Mouse (Mus musculus) stomach, embryonic 16.5 days (tissue): ENCODE measurements around the gene Kif23. TPM values are rescaled to one million over a fixed set of nuclear protein-coding genes. Genes with fewer than 3 reads are reported as not detected.

ENCODE experiments used
- ATAC-seq: fragments of 200-750 bp; cut with Nextera tagmentation; 2 replicates; pipeline ENCODE4 v1.8.0; 2017; ENCODE audit warnings: moderate number of reproducible peaks, moderate TSS enrichment; ENCODE audit not compliant: insufficient read depth, low FRiP score
- H3K27ac ChIP-seq: fragments of 300-500 bp; sonication (generic); 2 replicates; pipeline ENCODE4 v1.5.1; 2014; ENCODE audit warnings: low read length
- H3K27me3 ChIP-seq: fragments of 300-500 bp; sonication (generic); 2 replicates; pipeline ENCODE4 v1.6.1; 2014; ENCODE audit warnings: low read length, control low read depth, mixed read lengths; ENCODE audit not compliant: control insufficient read depth, insufficient read depth
- H3K36me3 ChIP-seq: fragments of 300-500 bp; sonication (generic); 2 replicates; pipeline ENCODE4 v1.6.1; 2014; ENCODE audit warnings: low read length; ENCODE audit not compliant: control insufficient read depth, insufficient read depth
- H3K4me1 ChIP-seq: fragments of 300-500 bp; sonication (generic); 2 replicates; pipeline ENCODE4 v1.6.1; 2014; ENCODE audit warnings: low read length, control low read depth, mixed read lengths; ENCODE audit not compliant: control insufficient read depth, insufficient read depth
- H3K4me2 ChIP-seq: fragments of 300-500 bp; sonication (generic); 2 replicates; pipeline ENCODE4 v1.6.1; 2014; ENCODE audit warnings: low read depth, low read length, mixed read lengths
- H3K4me3 ChIP-seq: fragments of 300-500 bp; sonication (generic); replicated peaks from 2 replicates; pipeline ENCODE4 v1.5.1; 2014; ENCODE audit warnings: mild to moderate bottlenecking, low read length
- H3K9ac ChIP-seq: fragments of 300-500 bp; sonication (generic); 2 replicates; pipeline ENCODE4 v1.6.1; 2014; ENCODE audit warnings: low read length
- H3K9me3 ChIP-seq: fragments of 300-500 bp; sonication (generic); replicated peaks from 2 replicates; pipeline ENCODE4 v1.6.1; 2016; ENCODE audit warnings: low read length, control low read depth; ENCODE audit not compliant: control insufficient read depth
- WGBS: fragments of 180-500 bp; shearing (Covaris S2); extraction: QIAGEN DNeasy Blood & Tissue Kit; methylation state at CpG from one replicate; pipeline ENCODE4 v1.1.7; 2014; 5-methylcytosine and 5-hydroxymethylcytosine counted together
- polyA plus RNA-seq: library from polyadenylated mRNA; unstranded; fragments of >200 nt; fragmentation: Nextera tagmentation; extraction: Ambion mirVana; gene quantifications from 2 replicates; pipeline ENCODE4 v1.2.1, GENCODE M21; 2015

Kif23 gene
- polyA plus RNA-seq, 1 experiment from 2014 or later: 102 TPM

DNA sequence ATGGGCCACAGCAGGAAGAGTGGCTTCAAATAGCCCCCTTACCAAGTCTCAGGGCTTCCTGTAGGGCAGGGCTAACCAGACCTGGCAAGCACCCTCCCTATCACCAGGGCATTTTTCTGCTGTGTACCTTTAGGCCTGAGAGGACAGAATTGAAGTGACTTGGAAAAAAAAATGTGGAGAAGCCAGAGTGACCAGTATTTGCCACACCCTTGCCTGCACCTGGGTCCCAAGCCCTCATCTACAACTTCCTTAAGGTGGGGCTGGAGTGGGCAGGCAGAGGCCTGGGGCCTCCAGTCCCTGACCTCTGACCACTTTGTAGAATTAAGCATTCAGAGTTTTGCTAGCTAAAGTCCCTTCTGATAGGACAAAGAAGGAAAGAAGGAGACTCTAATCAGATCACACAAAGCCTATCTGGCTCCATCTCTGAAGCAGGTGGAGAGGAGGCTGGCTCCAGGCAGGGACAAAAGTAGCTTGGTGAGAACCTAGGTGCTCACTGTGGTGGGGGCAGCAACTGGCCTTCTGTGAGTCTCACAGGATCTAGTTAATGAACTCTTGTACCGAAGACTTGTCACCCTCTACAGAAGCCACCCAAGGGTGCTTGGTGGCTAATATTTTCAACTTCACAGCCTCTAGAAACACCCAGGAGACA, 13.5 kb upstream of the Kif23 start:
- Histone ChIP-seq H3K4me3 (no peak overlapping the region), H3K4me2 (no peak overlapping the region), H3K9me3 (no peaks in the 10 kb centered on the region), H3K27ac (peak overlapping the region; percentile 90), H3K36me3 (no peaks in the 10 kb centered on the region), H3K9ac (no peak overlapping the region), H3K4me1 (peaks cover 10% of the 10 kb centered on the region), H3K27me3 (no peaks in the 10 kb centered on the region)
- WGBS: 56% methylated on average over 1 of the region's 1 CpGs
- peak; percentile 84 for ATAC-seq

- ATAC-seq: no peak
- Histone ChIP-seq H3K27me3 (no peaks in the 10 kb centered on the region), H3K4me1 (no peaks in the 10 kb centered on the region), H3K4me3 (no peak overlapping the region), H3K36me3 (no peaks in the 10 kb centered on the region), H3K9me3 (no peaks in the 10 kb centered on the region), H3K4me2 (no peak overlapping the region), H3K9ac (no peak overlapping the region), H3K27ac (no peak overlapping the region)
Measured at GRCm38 (mm10) chr9:61954707-61955106, 8.1 kb upstream of the Kif23 start.

- 73% methylated on average over 7 of the region's 7 CpGs for WGBS
- Histone ChIP-seq H3K9ac (no peak overlapping the region), H3K9me3 (no peaks in the 10 kb centered on the region), H3K4me1 (peaks cover 7% of the 10 kb centered on the region; the same call in 1 of the 2 replicates), H3K4me3 (no peak overlapping the region), H3K4me2 (no peak overlapping the region), H3K27me3 (no peaks in the 10 kb centered on the region), H3K27ac (no peak overlapping the region), H3K36me3 (no peaks in the 10 kb centered on the region)
- ATAC-seq: no peak
Measured at GRCm38 (mm10) chr9:61952241-61952640, 5.7 kb upstream of the Kif23 start.

DNA sequence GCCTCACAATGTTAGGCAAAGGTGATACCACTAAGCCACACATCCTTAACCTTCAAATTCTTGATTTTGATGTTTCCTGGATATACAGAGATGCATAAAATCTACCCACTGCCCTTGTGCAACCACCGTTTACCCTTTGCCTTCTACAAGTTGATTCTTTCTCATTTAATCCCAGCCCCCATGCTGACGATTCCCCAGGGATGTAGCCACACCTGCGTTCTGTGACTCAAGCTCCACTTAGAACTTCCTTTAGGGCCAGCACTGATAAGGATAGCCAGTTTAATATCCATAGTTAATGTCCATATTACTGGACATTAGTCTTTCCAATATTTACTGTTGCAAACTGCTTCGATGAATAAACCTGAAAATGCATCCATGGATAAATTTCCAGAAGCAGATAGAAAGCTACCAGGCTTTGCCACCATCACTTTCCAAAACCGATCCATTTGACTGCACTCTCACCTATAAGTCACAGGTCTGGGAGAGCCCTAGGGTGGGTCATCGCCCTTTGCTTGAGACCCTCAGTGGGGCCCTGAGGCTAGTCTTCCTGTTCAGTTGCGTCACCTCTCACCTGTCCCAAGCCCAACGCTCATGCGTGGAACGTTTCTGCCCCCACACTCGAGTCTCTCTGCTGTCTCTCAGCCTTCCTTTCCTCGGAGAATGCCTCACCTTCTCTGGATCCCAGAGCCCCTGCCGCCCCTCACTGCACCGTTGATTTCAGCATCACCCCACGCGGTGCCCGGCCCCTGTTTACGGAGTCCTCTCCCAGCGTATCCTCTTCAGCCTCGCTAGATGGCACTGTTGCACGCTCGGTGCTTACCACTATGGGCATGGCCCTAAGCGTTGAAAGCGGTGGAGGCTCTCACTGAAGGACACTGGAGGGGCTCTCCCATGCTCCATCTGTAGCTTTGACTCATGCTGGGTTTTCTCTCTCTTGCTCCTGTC, 1.1 kb upstream of the Kif23 start:
- peak overlapping the region; percentile 38; the same call in 1 of the 2 replicates for H3K27ac ChIP-seq
- H3K4me3 ChIP-seq: peak overlapping the region; percentile 89
- H3K9me3 ChIP-seq: no peaks in the 10 kb centered on the region
- H3K27me3 ChIP-seq: no peaks in the 10 kb centered on the region
- peak; percentile 75 for ATAC-seq
- H3K9ac ChIP-seq: peak overlapping the region; percentile 66
- 5% methylated on average over 24 of the region's 24 CpGs for WGBS
- H3K4me1 ChIP-seq: peaks cover 14% of the 10 kb centered on the region; the same call in 1 of the 2 replicates
- H3K36me3 ChIP-seq: peaks cover 3% of the 10 kb centered on the region; the same call in 1 of the 2 replicates
- H3K4me2 ChIP-seq: peak overlapping the region; percentile 69

- peaks cover 10% of the 10 kb centered on the region; the same call in 1 of the 2 replicates for H3K36me3 ChIP-seq
- 0% methylated on average over 38 of the region's 38 CpGs for whole genome bisulfite sequencing
Measured at GRCm38 (mm10) chr9:61945973-61946611, 482 bp downstream of the Kif23 start.

GRCm38 (mm10) chr9:61941054-61941453, 5.5 kb downstream of the Kif23 start:
- H3K4me3 ChIP-seq: no peak overlapping the region
- no peaks in the 10 kb centered on the region for H3K9me3 ChIP-seq
- H3K27ac ChIP-seq: no peak overlapping the region
- H3K27me3 ChIP-seq: no peaks in the 10 kb centered on the region
- H3K4me1 ChIP-seq: 0 out of 2 replicates have a peak, but pooled peaks cover 7% of the 10 kb centered on the region
- no peak overlapping the region for H3K9ac ChIP-seq
- 73% methylated on average over 3 of the region's 3 CpGs for whole genome bisulfite sequencing
- ATAC-seq: no peak
- peaks cover 14% of the 10 kb centered on the region; the same call in 1 of the 2 replicates for H3K36me3 ChIP-seq
- H3K4me2 ChIP-seq: no peak overlapping the region

More at GRCm38 (mm10) chr9:61945973-61946611, 482 bp downstream of the Kif23 start:
- Histone ChIP-seq H3K27me3 (no peaks in the 10 kb centered on the region), H3K4me3 (peak overlapping the region; percentile 89), H3K9ac (peak overlapping the region; percentile 84), H3K9me3 (no peaks in the 10 kb centered on the region), H3K27ac (peak overlapping the region; percentile 81), H3K4me2 (peak overlapping the region; percentile 93), H3K4me1 (peaks cover 14% of the 10 kb centered on the region; the same call in 1 of the 2 replicates)
- peak; percentile 60 for ATAC-seq

DNA sequence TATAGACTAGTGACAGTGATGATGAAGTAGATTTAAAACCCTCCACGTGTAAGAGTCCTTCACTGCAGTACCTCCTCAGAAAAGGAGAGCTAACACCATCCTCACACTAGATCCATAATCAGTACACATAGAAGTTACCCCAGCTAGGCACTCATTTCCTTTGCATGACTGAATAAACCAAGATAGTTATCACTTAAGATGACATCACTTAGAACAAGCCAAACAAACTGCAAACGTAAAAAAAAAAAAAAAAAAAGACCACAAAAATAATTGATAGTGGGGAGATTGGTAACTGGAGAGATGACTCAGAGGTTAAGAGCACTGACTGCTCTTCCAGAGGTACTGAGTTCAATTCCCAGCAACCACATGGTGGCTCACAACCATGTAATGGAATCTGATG, 13.2 kb downstream of the Kif23 start:
- Histone ChIP-seq H3K27ac (no peak overlapping the region), H3K9ac (no peak overlapping the region), H3K36me3 (peaks cover 30% of the 10 kb centered on the region), H3K27me3 (no peaks in the 10 kb centered on the region), H3K4me1 (no peaks in the 10 kb centered on the region), H3K9me3 (no peaks in the 10 kb centered on the region), H3K4me2 (no peak overlapping the region), H3K4me3 (no peak overlapping the region)
- no peak for ATAC-seq
- 52% methylated on average over 2 of the region's 2 CpGs for WGBS

- no peak overlapping the region for H3K4me3 ChIP-seq
- no peaks in the 10 kb centered on the region for H3K4me1 ChIP-seq
- peaks cover 38% of the 10 kb centered on the region for H3K36me3 ChIP-seq
- WGBS: 86% methylated on average over 3 of the region's 3 CpGs
- no peak overlapping the region for H3K9ac ChIP-seq
- no peak overlapping the region for H3K4me2 ChIP-seq
- ATAC-seq: no peak
- H3K9me3 ChIP-seq: no peaks in the 10 kb centered on the region
- H3K27me3 ChIP-seq: no peaks in the 10 kb centered on the region
- H3K27ac ChIP-seq: no peak overlapping the region
Measured at GRCm38 (mm10) chr9:61932009-61932408, 14.6 kb downstream of the Kif23 start.
